In the genomic region with DNA sequence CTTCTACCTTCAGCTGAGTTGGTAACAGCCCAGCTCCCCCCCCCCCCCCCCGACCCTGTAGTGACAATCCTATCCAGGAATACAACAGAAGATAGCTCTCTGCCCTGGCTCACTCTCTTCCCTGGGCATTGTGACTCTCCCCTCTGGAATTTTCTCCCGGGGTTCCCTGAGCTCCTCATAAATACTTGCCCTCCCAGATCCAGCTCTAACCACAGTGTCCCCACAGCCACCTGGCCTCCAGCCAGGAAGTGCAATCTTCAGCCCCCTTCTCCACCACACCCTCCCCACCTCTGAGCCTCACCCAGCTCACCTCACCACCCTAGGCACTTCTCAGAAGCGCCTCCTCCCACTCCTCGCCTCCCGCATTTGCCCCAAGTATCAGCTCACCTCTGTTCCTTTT, we compare ENCODE assay signal across 24 mouse cellular contexts.
"Had no signal": no experiment of that assay in that cellular context is flagged by ENCODE, and none has a peak within 500 bp of the region (broad histone marks: within the 10 kb centered on the region; RNA-seq: fewer than 3 reads in every experiment).

No protein-coding gene starts in this region.

- H3K27ac ChIP-seq: lung, embryonic 15.5 days; macrophage; neural tube, embryonic 13.5 days; neural tube, embryonic 15.5 days; stomach, embryonic 15.5 days; stomach, postnatal 0 days had no signal

- H3K4me1 ChIP-seq: lung, embryonic 15.5 days; megakaryocyte, embryonic 14.5 days; neural tube, embryonic 15.5 days; stomach, embryonic 15.5 days had no signal

- H3K9ac ChIP-seq: liver, postnatal 0 days; lung, embryonic 15.5 days; neural tube, embryonic 13.5 days; neural tube, embryonic 15.5 days; stomach, embryonic 15.5 days had no signal

- H3K36me3 ChIP-seq: lung, embryonic 15.5 days; neural tube, embryonic 13.5 days; neural tube, embryonic 15.5 days; stomach, embryonic 15.5 days had no signal

- DNase-seq: liver, postnatal 0 days; lung, adult 2 months; lung, postnatal 14 days; lung, postnatal 36 days; midbrain, embryonic 14.5 days; retina, postnatal 1 day; right cerebral cortex, adult 18-20 months; right cerebral cortex, postnatal 25 days; right cerebral cortex, postnatal 4 days; spleen, adult 18-20 months; thymus, adult 2 months; thymus, postnatal 25 days; thymus, postnatal 4 days had no signal

- H3K27me3 ChIP-seq: lung, embryonic 15.5 days; megakaryocyte, embryonic 14.5 days; neural tube, embryonic 13.5 days; neural tube, embryonic 15.5 days; stomach, embryonic 15.5 days had no signal

- H3K9me3 ChIP-seq: lung, embryonic 15.5 days; neural tube, embryonic 15.5 days; stomach, embryonic 15.5 days had no signal

- ATAC-seq: liver, postnatal 0 days; lung, postnatal 0 days; midbrain, embryonic 16.5 days had no signal

- H3K4me3 ChIP-seq: lung, embryonic 15.5 days; megakaryocyte, embryonic 14.5 days; myocyte; neural tube, embryonic 13.5 days; neural tube, embryonic 15.5 days; stomach, embryonic 15.5 days had no signal

- H3K4me2 ChIP-seq: lung, embryonic 15.5 days; midbrain, embryonic 11.5 days; neural tube, embryonic 13.5 days; neural tube, embryonic 15.5 days; stomach, embryonic 15.5 days had no signal
